Mouse (Mus musculus): Measurements from ENCODE around the gene Herc3. TPM values are rescaled to one million over a fixed set of nuclear protein-coding genes. Genes with fewer than 3 reads are reported as not detected.

Gene Herc3
- polyA plus RNA-seq, 2 experiments = 2.4 to 3.3 TPM

DNA sequence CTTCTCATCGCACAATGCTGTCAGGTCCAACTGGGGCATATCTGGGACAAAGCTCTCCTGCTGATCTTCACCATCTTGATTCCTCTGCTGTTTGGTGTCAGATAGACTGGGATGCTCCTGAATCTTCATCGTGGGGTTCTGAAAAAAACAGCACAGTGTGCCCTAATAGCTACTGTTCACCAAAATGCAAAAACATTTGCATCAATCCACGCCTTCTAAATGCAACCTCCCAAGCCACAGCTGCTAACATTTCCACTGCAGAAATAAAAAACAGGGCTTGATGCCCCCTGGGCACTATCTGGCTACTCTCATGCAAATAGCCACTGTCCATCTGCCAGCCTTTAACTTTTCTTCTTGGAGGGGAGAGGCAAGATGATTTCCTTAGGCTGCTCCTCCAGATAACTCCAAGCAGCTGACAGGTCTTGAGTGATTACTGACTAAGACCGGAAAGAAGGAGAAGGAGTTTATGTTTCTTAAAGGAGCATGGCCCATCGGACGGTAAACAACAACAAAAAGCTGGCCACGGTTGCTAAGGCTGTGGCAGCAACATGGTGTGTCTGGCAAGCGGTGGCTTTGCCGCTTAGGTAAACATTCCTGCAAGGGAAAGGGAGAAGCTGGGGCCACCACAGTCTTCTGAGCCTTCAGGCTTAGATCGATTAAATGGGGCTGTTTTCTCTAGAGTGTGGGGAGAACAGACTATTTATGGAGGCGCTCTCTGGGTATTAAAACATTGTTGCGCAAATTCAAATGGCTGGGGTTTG is 134.0 kb downstream of the Herc3 start:
- DNase-seq (ENCODE audit: low read depth in 3 of 3, low spot score in 3 of 3) (no peak), ATAC-seq (ENCODE audit: insufficient read depth) (no peak)
- Histone ChIP-seq H3K4me2 (ENCODE audit: low read depth) (no peak overlapping the region), H3K9ac (replicated peaks) (no peak overlapping the region), H3K4me1 (replicated peaks; ENCODE audit: control insufficient read depth in 2 of 2, insufficient read depth in 2 of 2, low read length in 1 of 2) (0 out of 4 replicates have a peak, but pooled peaks cover 0 to 3% of the 10 kb centered on the region in 2 experiments), H3K36me3 (replicated peaks; ENCODE audit: control insufficient read depth, insufficient read depth, low read depth) (no peaks in the 10 kb centered on the region), H3K27me3 (ENCODE audit: control insufficient read depth, insufficient read depth, low read length) (no peaks in the 10 kb centered on the region), H3K4me3 (ENCODE audit: insufficient read depth in 1 of 2, low read depth in 2 of 2, low read length in 2 of 2) (no peak overlapping the region), H3K27ac (no peak overlapping the region), H3K9me3 (ENCODE audit: control insufficient read depth, low read length) (no peaks in the 10 kb centered on the region)
- 30% methylated on average over 12 of the region's 12 CpGs for WGBS (ENCODE audit: insufficient replicate concordance)
- TF ChIP-seq CTCF (IDR thresholded peaks at IDR 0.05; ENCODE audit: low read depth) = no peak
- TF ChIP-seq EP300 (IDR thresholded peaks at IDR 0.05; ENCODE audit: low read depth) = no peak

- Histone ChIP-seq H3K4me3 (ENCODE audit: insufficient read depth in 1 of 2, low read depth in 2 of 2, low read length in 2 of 2) (no peak overlapping the region), H3K4me2 (ENCODE audit: low read depth) (no peak overlapping the region), H3K27me3 (ENCODE audit: control insufficient read depth, insufficient read depth, low read length) (no peaks in the 10 kb centered on the region), H3K36me3 (replicated peaks; ENCODE audit: control insufficient read depth, insufficient read depth, low read depth) (no peaks in the 10 kb centered on the region), H3K9me3 (ENCODE audit: control insufficient read depth, low read length) (no peaks in the 10 kb centered on the region), H3K4me1 (replicated peaks; ENCODE audit: control insufficient read depth in 2 of 2, insufficient read depth in 2 of 2, low read length in 1 of 2) (0 out of 4 replicates have a peak, but pooled peaks cover 0 to 3% of the 10 kb centered on the region in 2 experiments), H3K27ac (no peak overlapping the region), H3K9ac (replicated peaks) (no peak overlapping the region)
- 52% methylated on average over 3 of the region's 3 CpGs for WGBS (ENCODE audit: insufficient replicate concordance)
- DNase-seq (ENCODE audit: low read depth in 3 of 3, low spot score in 3 of 3) (no peak), ATAC-seq (ENCODE audit: insufficient read depth) (no peak)
- TF ChIP-seq CTCF (IDR thresholded peaks at IDR 0.05; ENCODE audit: low read depth) (no peak), EP300 (IDR thresholded peaks at IDR 0.05; ENCODE audit: low read depth) (no peak)
These were observed 137.0 kb downstream of the Herc3 start for GRCm38 (mm10) chr6:58968272-58968671.

Other genes with a start within 250 kb of the Herc3 start
- gene Abcg2, start 246.9 kb upstream of the Herc3 start, polyA plus RNA-seq (2012; rRNA removed) = 49.2 and 66.5 TPM in 2 replicates
- 166 and 171 TPM in 2 replicates for gene Abcg2, start 246.9 kb upstream of the Herc3 start, polyA plus RNA-seq (2014; fragmentation: Nextera tagmentation; extraction: Ambion mirVana)
- gene Nap1l5, start 75.6 kb downstream of the Herc3 start, polyA plus RNA-seq (2012; rRNA removed) = 0.04 and 0.13 TPM in 2 replicates
- 0.19 and 0.22 TPM in 2 replicates for gene Nap1l5, start 75.6 kb downstream of the Herc3 start, polyA plus RNA-seq (2014; fragmentation: Nextera tagmentation; extraction: Ambion mirVana)
- gene Fam13a, start 193.1 kb downstream of the Herc3 start, polyA plus RNA-seq (2012; rRNA removed) = 0.23 and 0.32 TPM in 2 replicates
- gene Fam13a, start 193.1 kb downstream of the Herc3 start, polyA plus RNA-seq (2014; fragmentation: Nextera tagmentation; extraction: Ambion mirVana) = 0.77 and 1.1 TPM in 2 replicates

Measured in liver, embryonic 14.5 days (tissue).